Mouse (Mus musculus) lung, adult 2 months (tissue): ENCODE measurements around the gene Isg15. TPM values are rescaled to one million over a fixed set of nuclear protein-coding genes. Genes with fewer than 3 reads are reported as not detected.
"Not testable (repeated sequence)": the region's sequence is repeated elsewhere in the genome, so short reads cannot be mapped to it uniquely, and the experiment has no call there.

Experiments
- DNase-seq: peaks from one replicate; pipeline ENCODE4 v3.0.0; 2022
- H3K4me1 ChIP-seq: fragments of 200-500 bp; 2 replicates; pipeline ENCODE4 v1.6.1; 2011; ENCODE audit warnings: low read length; ENCODE audit not compliant: control insufficient read depth, insufficient read depth
- H3K4me3 ChIP-seq: fragments of 200-500 bp; replicated peaks from 2 replicates; pipeline ENCODE3; 2011; ENCODE audit warnings: low read depth, mild to moderate bottlenecking, control low read depth, low read length; ENCODE audit errors: extremely low read depth
- CTCF ChIP-seq: fragments of 200-500 bp; IDR thresholded peaks from 2 replicates; pipeline ENCODE4 v1.5.1; 2011; ENCODE audit warnings: mild to moderate bottlenecking, low read length, control low read depth; ENCODE audit not compliant: insufficient read depth
- POLR2A ChIP-seq: fragments of 200-500 bp; IDR thresholded peaks from 2 replicates; pipeline ENCODE4 v1.6.1; 2011; ENCODE audit warnings: low read depth, mild to moderate bottlenecking, control low read depth, low read length, borderline replicate concordance; ENCODE audit errors: extremely low read depth
- WGBS: fragments of 180-500 bp; shearing (Covaris S2); methylation state at CpG from one replicate; pipeline ENCODE4 v1.1.7; 2018; 5-methylcytosine and 5-hydroxymethylcytosine counted together
- polyA plus RNA-seq: library from polyadenylated mRNA; depleted of rRNA; stranded (reverse); fragments of >200 nt; gene quantifications from 2 replicates; pipeline ENCODE4 v1.2.3, GENCODE M21; 2012; rRNA removed

Isg15 gene
- polyA plus RNA-seq, 1 experiment: 12.2 TPM

DNA sequence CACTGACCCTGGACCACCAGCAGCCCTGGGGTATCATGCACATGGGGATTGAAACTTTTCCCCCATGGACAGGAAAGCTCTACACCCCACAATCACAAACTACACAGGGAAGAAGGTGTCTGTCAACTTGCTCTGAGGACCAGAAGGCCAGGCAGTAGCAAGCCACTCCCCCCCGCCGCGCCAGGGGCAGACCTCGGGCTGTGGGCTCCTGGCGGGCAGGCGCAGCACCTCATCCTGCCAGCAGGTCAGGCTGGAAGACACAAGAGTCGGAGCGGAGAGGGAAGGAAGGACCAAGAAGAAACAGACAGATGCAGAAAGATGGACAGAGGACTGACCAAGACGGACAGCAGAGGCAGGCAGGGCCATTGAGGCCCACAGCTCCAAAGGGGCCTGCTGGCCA, 23.0 kb downstream of the Isg15 start:
- Histone ChIP-seq H3K4me3 (no peak overlapping the region), H3K4me1 (no peaks in the 10 kb centered on the region)
- TF ChIP-seq POLR2A: no peak
- TF ChIP-seq CTCF: no peak
- 89% methylated on average over 9 of the region's 9 CpGs for WGBS
- DNase-seq: no peak

DNA sequence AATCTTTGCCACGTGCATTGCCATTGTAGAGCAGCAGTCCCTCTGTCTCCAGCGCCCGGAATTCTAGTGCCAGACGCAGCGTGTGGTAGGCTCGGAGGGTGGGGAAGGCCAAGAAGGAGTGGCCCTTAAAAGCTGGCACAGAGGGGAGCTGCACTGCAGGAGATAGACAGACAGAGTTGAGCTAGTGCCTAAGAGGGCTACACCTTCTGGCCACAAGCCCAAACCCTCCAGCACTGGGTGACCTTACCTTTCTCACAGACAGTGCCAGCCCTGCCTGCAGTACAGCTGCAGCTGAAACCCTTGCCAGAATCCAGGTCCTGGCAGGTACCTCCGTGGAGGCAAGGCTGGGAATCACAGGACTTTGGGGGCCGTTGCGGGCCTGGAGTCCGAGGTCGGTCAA, 28.8 kb downstream of the Isg15 start:
- no peak for DNase-seq
- no peaks in the 10 kb centered on the region for H3K4me1 ChIP-seq
- 94% methylated on average over 11 of the region's 11 CpGs for WGBS
- H3K4me3 ChIP-seq: no peak overlapping the region
- TF ChIP-seq POLR2A (no peak), CTCF (no peak)

GRCm38 (mm10) chr4:156169129-156169528, 31.5 kb downstream of the Isg15 start:
- no peak for DNase-seq
- no peak overlapping the region for H3K4me3 ChIP-seq
- TF ChIP-seq CTCF: no peak
- WGBS: 94% methylated on average over 10 of the region's 10 CpGs
- no peaks in the 10 kb centered on the region for H3K4me1 ChIP-seq

DNA sequence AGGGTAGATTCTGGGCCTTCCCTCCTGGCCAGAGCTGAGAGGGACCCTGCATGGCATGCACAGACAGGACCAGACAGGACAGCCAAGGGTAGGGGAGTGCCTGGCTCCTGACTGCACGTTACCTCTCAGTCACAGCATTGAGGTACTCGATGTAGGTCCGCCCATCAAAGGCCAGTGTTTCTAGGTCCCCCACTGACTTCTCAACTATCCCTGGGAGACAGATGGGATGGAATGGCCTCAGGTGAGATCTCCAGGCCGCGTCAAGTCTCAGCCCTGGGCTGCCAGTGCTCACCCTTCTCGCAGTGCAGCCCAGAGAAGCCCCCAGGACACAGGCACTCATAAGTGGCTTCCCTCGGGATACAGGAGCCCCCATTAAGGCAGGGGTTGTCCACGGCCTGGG, 32.0 kb downstream of the Isg15 start:
- 89% methylated on average over 8 of the region's 8 CpGs for WGBS
- DNase-seq: no peak
- TF ChIP-seq CTCF (no peak), POLR2A (no peak)
- Histone ChIP-seq H3K4me1 (no peaks in the 10 kb centered on the region), H3K4me3 (no peak overlapping the region)

GRCm38 (mm10) chr4:156166477-156166876, 34.1 kb downstream of the Isg15 start:
- H3K4me1 ChIP-seq: no peaks in the 10 kb centered on the region
- TF ChIP-seq CTCF: no peak
- no peak for TF ChIP-seq POLR2A
- no peak for DNase-seq
- 86% methylated on average over 9 of the region's 9 CpGs for WGBS
- H3K4me3 ChIP-seq: no peak overlapping the region

- Histone ChIP-seq H3K4me3 (no peak overlapping the region), H3K4me1 (no peaks in the 10 kb centered on the region)
- DNase-seq: no peak
- 92% methylated on average over 3 of the region's 3 CpGs for WGBS
- TF ChIP-seq POLR2A (no peak), CTCF (no peak)
These were observed 45.8 kb downstream of the Isg15 start for GRCm38 (mm10) chr4:156154771-156155170.

DNA sequence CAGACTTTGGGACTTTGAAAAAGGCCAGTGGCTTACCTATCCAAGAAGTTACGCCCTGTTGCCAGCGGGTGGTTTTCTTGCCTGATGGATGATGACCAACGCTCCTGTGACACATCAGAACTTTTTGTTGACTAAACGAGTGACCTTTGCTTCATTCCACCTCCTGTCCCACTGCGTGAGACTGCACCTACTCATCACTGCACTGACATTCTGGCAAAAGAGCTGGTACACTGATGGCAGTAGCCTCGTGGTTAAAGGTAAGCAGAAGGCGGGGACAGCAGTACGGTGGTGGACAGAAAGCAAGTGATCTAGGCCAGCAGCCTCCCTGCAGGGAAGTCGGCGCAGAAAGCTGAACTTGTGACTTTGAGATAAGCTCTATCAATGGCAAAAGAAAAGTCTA, 49.7 kb downstream of the Isg15 start:
- DNase-seq, H3K4me3 ChIP-seq, H3K4me1 ChIP-seq: not testable (repeated sequence)
- 79% methylated on average over 10 of the region's 10 CpGs for WGBS

Other genes starting within 250 kb of the Isg15 start
- 22.1 and 23.1 TPM in 2 replicates for gene C1qtnf12, start 238.5 kb downstream of the Isg15 start, polyA plus RNA-seq
- 6.1 and 7.4 TPM in 2 replicates for gene B3galt6, start 208.2 kb downstream of the Isg15 start, polyA plus RNA-seq
- 54.3 and 63.6 TPM in 2 replicates for gene Sdf4, start 207.9 kb downstream of the Isg15 start, polyA plus RNA-seq
- gene Tnfrsf4, start 187.0 kb downstream of the Isg15 start, polyA plus RNA-seq: 5.4 and 7.3 TPM in 2 replicates
- gene Tnfrsf18, start 174.7 kb downstream of the Isg15 start, polyA plus RNA-seq: 4.3 and 5.2 TPM in 2 replicates
- 5.8 and 7.2 TPM in 2 replicates for gene Ttll10, start 141.4 kb downstream of the Isg15 start, polyA plus RNA-seq
- gene 9430015G10Rik, start 90.8 kb downstream of the Isg15 start, polyA plus RNA-seq: 13.8 and 16.3 TPM in 2 replicates
- 0.32 and 2.7 TPM in 2 replicates for gene Rnf223, start 70.3 kb downstream of the Isg15 start, polyA plus RNA-seq
- gene Agrn, start 3.3 kb downstream of the Isg15 start, polyA plus RNA-seq: 190 and 214 TPM in 2 replicates
- 4.6 and 5.1 TPM in 2 replicates for gene AW011738, start 2.5 kb upstream of the Isg15 start, polyA plus RNA-seq
- 2.0 and 6.0 TPM in 2 replicates for gene Perm1, start 15.1 kb upstream of the Isg15 start, polyA plus RNA-seq
- 61.9 and 78.1 TPM in 2 replicates for gene Plekhn1, start 34.0 kb upstream of the Isg15 start, polyA plus RNA-seq
- 44.1 and 54.6 TPM in 2 replicates for gene Noc2l, start 35.2 kb upstream of the Isg15 start, polyA plus RNA-seq
- gene Samd11, start 54.8 kb upstream of the Isg15 start, polyA plus RNA-seq: 0.22 and 2.9 TPM in 2 replicates
- not detected in 2 replicates for gene Vmn2r-ps159, start 130.3 kb upstream of the Isg15 start, polyA plus RNA-seq